Mouse (Mus musculus): ENCODE results near the gene Rab1b. TPM values are rescaled to one million over a fixed set of nuclear protein-coding genes. Genes with fewer than 3 reads are reported as not detected.
"Not testable (repeated sequence)": the region's sequence is repeated elsewhere in the genome, so short reads cannot be mapped to it uniquely, and the experiment has no call there.

Gene Rab1b
- total RNA-seq, 2 experiments from 2014 or later, result 193 to 204 TPM

DNA sequence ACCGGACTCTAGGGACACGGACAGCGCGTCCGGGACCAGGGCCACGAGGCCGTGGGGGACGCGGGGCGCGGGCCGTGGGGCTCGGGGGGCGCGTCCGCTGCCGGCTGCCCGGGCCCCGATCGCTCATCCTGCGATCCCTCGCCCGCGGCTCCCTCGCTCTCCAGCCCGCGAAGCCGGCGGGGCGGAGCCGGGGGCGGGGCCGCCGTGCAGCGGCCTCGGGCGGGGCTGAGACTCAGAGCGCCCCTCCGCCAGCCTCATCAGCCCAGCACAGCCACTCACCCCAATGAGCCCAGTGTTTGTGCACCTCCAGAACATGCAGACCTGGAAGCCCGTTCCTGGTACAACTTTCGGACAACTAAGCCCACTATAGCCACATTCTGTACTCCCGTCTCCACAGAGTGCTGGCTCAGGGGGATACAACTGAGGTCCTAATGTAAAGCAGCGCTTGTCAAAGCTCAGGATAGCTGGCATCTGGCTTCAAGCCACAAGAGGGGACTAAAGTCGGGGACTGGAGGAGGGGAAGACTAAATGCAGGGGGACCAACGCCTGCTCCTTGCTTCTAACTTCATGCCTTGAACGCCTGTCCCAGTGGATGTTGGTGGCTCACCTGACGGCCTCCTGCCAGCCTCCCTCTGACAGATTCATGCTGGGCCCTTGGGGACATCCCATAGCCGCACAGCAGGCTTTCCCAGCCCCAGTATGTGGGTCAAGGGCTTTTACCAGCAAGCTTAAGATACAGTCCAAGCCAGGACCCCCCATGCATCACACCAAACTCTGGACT lies 8.3 kb downstream of the Rab1b start, which contains the start of gene Cnih2:
Gene Cnih2, minus strand, starts transcription at position 159 of the 781 bp plus-strand sequence.
- intact Hi-C loops (cut with DNase I), result no loop called here
- DNase-seq, result peak; percentile 69 to 70

DNA sequence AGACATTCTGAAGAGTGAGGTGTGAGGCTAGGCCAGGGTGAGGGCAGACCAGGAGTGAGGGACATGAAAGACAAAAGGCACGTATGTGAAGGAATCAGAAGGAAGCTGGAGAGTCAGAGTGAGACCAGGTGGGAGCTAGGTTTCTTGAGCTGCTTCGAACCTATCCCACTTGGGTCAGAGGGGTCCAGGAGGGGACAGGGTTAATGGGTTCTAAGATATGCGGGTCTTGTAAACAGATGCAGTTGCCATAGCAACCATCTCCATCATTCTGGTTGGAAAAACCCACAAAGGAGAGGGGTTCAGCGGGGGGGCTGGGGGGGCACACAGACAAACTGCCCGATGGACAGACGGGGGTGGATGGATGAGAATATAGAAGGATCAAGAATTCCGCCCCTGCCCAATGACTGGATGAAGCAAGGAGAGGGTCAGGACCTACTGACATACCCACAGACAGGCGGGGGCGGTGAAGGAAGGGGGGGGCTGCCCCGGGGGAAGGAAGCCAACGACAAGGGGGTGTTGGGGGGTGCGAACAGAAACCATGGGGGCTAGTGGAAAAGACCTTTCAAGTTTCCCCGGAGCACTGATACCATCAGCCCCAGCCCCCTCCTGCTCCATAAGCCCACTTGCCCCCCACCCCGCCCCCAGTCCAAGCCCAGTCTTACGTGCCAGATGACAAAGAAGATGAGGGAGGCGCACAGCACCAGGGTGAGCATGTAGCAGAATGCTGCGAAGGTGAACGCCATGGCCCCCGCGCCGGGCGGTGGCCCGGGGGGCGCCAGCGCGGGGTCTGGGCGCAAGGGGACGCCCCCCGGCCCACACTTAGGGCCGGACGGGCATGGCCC lies 9.1 kb downstream of the Rab1b start:
- intact Hi-C loops (cut with DNase I), result no loop called here
- no peak for DNase-seq

DNA sequence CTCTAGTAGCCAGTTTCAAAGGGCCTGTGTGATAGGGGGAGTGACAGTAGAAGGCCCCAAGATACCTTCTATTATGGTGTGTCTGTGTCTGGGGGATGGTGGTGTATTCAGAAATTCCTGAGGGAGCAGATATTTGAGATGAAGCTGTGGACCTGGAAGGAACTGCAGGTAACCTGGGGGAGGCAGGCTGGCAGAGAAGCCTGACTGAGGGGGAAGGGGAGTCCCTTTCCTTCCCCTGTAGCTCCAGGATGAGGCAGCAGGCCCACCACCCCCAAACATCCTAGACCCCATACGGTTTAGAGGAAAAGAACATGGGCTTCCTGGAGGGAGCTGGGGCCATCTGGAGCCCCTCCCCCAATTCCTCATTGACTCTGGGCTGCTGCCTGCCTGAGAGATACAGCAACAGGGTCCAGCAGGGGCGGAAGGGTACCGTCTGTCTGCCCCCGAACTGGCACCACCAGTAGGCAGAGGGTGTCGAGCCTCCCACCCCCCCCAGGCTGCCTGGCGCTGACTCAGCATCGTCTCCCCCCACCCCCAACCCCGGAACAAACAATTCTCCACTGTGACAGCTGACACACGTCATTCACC lies 10.9 kb downstream of the Rab1b start:
- intact Hi-C loops (cut with DNase I), result loop anchor here (2.0 kb wide), 1 partner anchor 45 kb away; no protein-coding TSS in a partner anchor
- DNase-seq, result no peak

DNA sequence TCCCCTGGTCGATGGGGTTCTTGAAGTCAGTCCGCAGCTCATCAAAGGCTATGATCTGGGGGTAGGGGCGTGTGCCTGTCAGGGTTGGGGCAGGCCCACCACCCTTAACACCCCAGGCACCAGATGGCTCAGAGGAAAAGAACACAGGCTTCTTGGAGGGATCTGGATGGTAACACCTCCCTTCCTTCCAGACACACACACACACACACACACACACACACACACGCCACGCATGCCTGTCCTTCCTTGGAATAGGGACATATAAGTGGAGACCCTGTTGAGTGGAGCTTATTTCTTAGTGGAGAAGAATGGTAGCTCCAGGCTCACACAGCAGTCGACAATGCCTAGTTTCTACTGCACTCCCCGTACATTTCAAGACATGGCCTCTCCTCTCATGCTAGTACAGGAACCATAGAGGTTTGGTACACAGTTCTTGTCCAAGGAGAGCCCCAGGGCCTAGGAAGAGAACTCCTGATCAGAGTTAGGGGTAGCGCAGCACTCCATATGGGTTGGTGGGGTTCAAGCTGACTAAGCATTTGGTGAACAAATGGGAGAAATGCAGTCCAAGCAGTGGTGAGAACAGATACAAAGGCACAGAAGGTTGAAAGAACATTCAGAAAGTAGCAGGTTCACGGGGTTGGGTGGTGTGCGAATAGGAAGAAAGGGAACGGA lies 12.0 kb downstream of the Rab1b start:
- intact Hi-C loops (cut with DNase I), result loop anchor here (2.0 kb wide), 1 partner anchor 46 kb away; no protein-coding TSS in a partner anchor
- DNase-seq, result no peak

DNA sequence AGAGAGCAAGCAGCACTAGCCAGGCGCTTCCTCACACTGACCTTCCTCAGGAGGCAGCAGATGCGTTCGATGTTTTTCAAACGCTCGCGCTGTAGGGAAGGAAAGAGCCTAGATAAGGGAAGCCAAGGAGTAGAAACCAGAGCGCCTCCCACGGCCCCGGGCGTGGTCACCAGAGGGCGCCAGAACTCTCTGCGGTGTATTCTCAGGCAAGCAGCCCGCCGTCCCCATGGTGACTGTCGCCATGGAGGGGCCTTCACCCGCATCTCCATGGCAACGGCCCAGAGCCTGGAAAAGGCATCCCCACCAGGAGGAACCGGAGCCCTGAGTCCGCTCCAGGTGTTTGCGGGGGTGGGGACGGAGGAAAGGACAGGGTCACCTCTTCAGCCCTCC lies 12.6 kb downstream of the Rab1b start:
- intact Hi-C loops (cut with DNase I), result loop anchor here (2.0 kb wide), 1 partner anchor 47 kb away; no protein-coding TSS in a partner anchor
- DNase-seq, result peak; percentile 91 to 96

DNA sequence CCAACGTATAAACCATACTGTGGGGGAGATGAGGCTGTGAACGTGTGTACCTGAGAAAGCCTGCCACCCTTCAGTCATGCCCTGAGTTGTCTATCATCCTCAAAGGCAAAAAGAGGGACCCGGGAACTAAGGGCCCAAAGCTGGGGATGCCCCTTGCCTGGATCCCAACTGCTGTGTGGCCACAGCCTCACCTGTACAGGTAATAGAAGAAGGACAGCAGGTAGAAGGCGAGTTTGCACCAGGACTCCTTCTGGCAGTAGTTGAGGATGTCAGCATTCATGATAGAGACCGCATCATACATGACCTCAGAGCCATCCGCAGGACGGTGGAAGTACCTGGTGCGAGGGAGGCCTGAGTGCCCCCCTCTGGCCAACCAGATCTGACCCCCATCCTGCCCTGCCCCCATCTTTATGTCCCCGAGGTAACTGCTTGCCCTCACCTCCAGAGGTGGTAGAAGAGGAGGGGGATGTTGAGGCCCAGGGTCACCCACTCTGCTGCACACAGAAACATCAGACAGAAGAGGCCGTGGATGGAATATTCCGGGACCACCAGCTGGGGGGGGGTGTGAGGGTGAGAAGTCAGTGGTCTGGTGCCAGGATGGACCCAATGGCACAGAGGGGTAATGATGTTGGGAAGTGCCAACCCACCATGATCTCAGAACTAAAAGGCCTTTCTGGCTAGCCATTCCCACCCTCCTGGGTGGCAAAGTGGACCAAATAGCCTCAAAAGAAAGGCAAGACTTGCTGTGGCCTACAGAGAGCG lies 13.2 kb downstream of the Rab1b start:
- intact Hi-C loops (cut with DNase I), result loop anchor here (2.0 kb wide), 1 partner anchor 47 kb away; no protein-coding TSS in a partner anchor
- no peak for DNase-seq

DNA sequence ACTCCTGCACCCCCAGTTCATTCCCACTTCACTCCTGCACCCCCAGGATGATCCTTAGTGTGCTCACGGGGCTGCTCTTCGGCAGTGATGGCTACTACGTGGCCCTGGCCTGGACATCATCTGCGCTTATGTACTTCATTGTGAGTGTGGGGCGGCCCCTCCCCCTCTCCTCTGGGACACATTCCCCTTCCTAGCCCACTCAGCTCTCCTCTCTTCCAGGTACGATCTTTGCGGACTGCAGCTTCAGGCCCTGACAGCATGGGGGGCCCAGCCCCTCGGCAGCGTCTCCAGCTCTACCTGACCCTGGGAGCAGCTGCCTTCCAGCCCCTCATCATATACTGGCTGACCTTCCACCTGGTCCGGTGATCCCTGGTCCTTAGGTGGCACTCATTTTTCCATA lies 14.8 kb downstream of the Rab1b start:
- DNase-seq, result no peak
- intact Hi-C loops (cut with DNase I), result no loop called here

DNA sequence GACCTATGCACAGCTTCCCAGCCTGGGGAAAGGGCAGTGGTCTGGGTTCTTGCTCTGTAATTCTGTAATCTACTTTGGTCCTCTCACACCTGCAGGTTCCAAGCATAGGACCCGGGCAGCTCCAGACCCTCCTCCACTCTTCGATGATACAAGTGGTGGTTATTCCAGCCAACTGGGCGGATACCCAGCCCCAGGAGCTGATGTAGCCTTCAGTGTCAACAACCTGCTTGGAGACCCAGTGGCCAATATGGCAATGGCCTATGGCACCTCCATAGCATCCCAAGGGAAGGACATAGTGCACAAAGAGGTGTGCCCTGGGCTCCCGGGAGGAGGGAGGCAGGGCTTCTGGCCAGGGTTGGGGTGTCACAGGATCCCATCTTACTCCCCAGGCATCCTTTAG lies 17.5 kb downstream of the Rab1b start:
- no peak for DNase-seq
- intact Hi-C loops (cut with DNase I), result no loop called here

DNA sequence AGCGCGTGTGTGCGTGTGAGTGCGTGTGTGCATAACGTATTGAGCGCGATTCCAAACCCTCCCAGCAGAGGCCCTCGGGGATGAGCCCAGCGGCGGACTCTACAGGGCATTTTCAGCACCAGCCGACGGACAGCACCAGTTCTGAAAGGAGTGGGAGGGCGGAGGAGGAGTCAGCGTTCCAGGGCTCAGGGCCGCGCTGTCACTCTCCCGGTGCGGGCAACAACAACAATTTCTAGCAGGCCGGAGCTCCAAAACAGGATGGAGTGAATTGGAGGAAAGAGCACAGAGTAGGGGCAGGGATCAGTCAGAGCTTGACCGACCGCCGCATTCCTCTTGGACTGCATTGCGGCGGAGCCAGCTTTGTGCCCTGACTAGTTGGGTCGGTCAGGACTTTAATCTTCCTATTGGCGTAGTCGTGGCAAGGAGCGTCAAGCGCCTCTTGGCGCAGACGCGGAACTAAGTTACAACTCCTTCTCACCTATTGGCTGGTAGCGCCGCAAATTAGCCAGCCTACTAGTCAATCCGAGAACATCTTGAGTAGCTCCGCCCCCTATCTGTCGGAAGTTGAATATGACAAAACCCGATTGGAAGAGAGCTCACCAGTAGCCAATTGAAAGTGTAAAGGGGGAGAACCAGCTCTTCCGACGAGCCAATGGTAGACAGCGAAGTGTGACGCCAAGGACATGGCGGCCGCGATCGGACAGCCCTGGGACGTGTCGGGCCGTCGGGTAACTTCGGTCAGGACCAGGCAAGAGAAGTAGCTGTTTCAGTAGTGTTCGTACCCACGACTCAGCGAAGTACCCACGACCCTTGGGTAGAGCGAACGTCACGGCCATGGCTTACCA lies 18.8 kb downstream of the Rab1b start, which contains the start of gene Yif1a:
Gene Yif1a, plus strand, starts transcription at position 655 of the 845 bp plus-strand sequence.
- intact Hi-C loops (cut with DNase I), result no loop called here
- peak; percentile 97 to 98 for DNase-seq

DNA sequence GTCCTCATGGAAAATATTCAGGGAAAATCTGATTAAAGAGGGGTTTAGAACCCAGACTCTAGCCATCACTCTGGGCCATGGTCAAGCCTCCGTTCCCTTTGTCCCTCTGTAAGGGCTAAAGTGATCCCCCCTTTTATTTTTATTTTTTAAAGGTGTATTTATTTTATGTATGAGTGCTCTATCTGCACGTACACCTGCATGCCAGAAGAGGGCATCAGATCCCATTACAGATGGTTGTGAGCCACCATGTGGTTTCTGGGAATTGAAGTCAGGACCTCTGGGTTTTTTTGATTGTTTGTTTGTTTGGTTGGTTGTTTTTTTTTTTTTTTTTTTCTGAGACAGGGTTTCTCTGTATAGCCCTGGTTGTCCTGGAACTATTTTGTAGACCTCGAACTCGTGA lies 20.3 kb downstream of the Rab1b start:
- intact Hi-C loops (cut with DNase I); DNase-seq: not testable (repeated sequence)

DNA sequence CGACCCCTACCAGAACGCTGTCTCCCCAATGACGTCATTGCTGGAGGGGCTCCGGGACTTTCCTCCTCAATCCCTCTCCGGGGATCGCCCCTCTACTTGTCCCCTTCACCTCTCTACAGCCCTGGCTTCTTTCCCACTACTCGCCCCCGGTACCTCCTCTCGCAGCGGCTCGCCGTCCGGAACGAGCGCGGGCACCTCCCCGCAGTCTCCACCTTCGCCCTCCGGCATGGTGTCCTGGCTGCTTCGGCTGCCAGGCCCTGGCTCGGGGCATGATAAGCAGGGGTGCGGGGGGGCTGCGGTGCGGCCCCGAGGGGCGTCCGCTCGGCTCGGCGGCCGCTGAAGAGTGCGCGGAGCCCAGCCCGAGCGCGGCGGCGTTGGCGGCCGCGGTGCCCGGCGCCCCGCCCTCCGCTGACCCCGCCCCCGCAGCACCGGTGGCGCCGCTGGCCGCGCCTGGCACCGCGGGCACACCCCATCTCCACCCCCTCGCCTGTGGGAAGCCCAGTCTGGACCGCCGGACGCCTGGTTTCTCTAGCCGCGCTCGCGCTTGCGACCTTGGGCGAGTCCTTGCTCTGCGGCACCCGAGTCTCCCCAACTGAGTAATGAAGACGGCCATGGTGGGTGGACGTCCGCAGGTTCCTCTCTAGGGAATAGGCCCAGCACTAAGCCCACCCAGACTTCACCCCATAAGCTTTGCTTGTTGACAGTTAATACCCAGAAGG lies 21.6 kb downstream of the Rab1b start, which contains the start of gene Tmem151a:
Gene Tmem151a, minus strand, starts transcription at position 387 of the 719 bp plus-strand sequence.
- intact Hi-C loops (cut with DNase I), result no loop called here
- no peak for DNase-seq

DNA sequence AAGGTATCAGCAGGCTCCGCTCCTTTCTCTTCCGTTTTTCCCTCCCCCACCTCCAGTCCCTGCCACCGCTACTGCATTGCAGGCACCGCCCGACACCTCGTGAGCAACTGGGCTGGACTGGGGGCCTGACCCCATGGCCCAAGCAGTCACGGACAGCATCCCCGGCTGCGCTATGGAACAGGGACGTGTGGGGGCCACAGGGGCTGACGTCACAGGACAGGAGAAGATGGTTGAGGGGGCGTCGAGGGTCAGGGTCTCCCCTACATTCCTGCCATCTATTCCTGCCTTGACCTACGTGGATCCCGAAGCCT lies 22.1 kb downstream of the Rab1b start:
- intact Hi-C loops (cut with DNase I), result no loop called here
- no peak for DNase-seq

DNA sequence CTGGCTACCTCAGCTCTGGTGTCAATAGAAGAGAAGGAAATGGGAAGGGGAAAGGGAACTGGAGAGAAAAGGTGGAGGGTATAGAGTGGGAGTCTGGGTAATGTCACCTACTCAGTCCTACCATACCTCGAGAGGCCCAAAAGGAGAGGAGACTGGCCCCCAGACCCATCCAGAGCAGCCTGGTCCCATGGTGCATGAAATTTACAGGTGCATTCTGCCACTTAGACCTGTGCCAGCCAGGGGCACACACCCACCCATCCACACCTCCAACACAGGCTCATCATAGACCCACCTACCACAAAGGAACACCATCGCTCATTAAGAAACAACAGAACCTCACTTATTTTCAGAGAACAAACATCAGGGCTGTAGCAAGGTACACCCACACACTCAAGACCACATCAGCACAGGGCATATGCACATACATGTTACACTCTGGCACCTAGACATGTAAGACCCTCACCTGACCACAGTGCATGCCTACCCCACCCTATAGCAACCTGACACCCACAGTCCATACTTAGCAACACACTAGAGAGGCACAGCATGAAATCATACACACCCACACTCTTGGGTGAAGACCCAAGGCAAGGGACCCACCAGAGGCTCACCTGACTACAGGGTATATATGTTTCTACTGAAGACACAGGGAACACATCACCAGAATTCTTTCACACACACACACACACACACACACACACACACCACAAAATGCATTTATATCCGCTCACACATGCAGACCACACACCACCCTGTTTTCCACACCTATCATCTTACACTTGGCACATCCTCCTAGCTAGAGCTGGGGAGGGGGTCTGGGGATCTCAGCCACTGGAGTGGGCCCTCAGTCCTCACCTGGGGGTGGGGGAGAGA lies 22.7 kb downstream of the Rab1b start:
- intact Hi-C loops (cut with DNase I), result no loop called here
- no peak for DNase-seq

DNA sequence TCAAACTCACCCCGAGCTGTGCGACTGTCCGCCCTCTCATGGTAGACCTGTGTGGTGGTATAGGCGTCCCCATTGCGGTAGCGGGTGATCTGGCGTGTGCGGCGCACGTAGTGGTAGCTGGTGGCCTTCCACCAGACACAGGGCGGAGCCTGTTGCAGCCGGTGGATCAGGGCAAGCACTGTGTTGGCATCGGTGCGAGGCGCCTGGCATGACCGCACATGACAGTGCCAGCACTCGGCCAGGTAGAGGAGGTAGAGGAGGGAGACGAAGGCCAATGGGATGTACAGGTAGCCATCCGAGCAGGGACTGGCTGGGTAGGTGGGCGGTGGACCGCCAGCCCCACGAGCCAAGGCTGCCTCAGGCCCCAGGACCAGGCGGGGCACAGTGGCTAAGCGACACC lies 24.3 kb downstream of the Rab1b start:
- intact Hi-C loops (cut with DNase I), result no loop called here
- no peak for DNase-seq

DNA sequence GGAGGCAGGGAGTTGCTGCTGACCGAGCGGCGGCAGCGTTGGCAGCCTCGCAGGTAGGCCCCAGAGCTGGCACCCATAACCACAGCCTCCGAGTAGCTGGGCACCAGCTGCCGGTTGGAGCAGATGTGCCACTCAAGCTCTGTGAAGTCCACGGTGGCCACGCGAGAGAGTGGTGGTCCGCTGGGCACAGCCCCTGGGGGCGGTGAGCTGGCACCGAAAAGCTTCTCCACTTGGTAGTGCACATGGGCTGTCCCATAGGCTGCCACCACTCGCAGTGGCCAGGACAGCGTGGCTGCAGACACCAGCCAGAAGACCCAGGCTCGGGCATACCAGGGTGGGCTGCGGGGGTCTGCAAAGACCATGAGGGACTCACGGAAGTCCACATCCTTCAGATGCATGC lies 24.9 kb downstream of the Rab1b start:
- no peak for DNase-seq
- intact Hi-C loops (cut with DNase I), result no loop called here

DNA sequence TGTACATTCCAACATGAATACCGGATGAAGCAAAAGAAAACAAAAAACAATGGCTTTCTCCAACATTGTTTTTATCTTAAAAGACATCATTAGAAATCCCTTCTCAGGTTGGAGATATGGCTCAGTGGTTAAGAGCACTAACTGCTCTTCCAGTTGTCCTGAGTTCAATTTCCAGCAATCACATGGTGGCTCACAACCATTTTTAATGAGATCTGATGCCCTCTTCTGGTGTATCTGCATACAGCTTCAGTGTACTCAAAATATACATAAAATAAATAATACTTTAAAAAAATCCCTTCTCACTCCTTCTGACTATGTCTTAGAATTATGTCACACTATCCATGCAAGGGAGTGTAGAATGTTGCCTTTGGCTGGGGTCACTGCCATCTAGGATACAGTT lies 27.6 kb downstream of the Rab1b start:
- intact Hi-C loops (cut with DNase I), result no loop called here
- DNase-seq, result no peak

DNA sequence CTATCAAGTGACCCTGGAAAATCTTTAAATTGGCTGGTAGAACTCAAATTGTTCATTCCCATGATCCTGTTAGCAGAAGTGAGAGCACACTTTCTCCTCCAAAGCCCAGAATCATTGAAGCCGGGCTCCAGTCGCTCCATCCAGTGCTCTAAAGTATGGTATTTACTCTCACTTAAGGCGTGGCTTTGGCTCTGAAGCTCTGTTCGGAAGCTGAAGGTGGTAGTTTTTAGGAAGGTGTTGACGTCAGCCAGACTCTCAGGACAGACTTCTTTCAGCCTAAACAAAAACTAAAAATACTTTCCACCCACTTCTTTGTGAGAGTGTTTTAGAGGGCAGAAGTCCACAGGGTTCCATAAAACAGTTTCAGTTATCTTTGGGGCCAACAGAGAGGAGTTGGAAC lies 33.4 kb downstream of the Rab1b start:
- intact Hi-C loops (cut with DNase I), result loop anchor here (1.0 kb wide), 2 partner anchors 17 to 58 kb away; no protein-coding TSS in a partner anchor
- no peak for DNase-seq

Measured in heart, postnatal 10 days (tissue).